Mouse (Mus musculus) midbrain, embryonic 16.5 days (tissue): ENCODE data around the gene Rheb. TPM values are rescaled to one million over a fixed set of nuclear protein-coding genes. Genes with fewer than 3 reads are reported as not detected.
"Not testable (repeated sequence)": the region's sequence is repeated elsewhere in the genome, so short reads cannot be mapped to it uniquely, and the experiment has no call there.

Experiments
- ATAC-seq: fragments of 200-750 bp; cut with Nextera tagmentation; 2 replicates; pipeline ENCODE4 v1.8.0; 2017; ENCODE audit warnings: moderate TSS enrichment
- H3K27ac ChIP-seq: fragments of 300-500 bp; sonication (generic); 2 replicates; pipeline ENCODE4 v1.5.1; 2014; ENCODE audit warnings: mild to moderate bottlenecking, low read length, mixed read lengths
- H3K27me3 ChIP-seq: fragments of 300-500 bp; sonication (generic); 2 replicates; pipeline ENCODE4 v1.6.1; 2014; ENCODE audit warnings: low read depth, low read length, mixed read lengths; ENCODE audit not compliant: control insufficient read depth, insufficient read depth
- H3K36me3 ChIP-seq: fragments of 300-500 bp; sonication (generic); 2 replicates; pipeline ENCODE4 v1.6.1; 2014; ENCODE audit warnings: mild to moderate bottlenecking, low read length, moderate library complexity, mixed read lengths; ENCODE audit not compliant: control insufficient read depth, insufficient read depth
- H3K4me1 ChIP-seq: fragments of 300-500 bp; sonication (generic); 2 replicates; pipeline ENCODE4 v1.6.1; 2014; ENCODE audit warnings: mild to moderate bottlenecking, low read length, mixed read lengths; ENCODE audit not compliant: control insufficient read depth, insufficient read depth
- H3K4me2 ChIP-seq: fragments of 300-500 bp; sonication (generic); 2 replicates; pipeline ENCODE4 v1.6.1; 2014; ENCODE audit warnings: mild to moderate bottlenecking, low read length, mixed read lengths
- H3K4me3 ChIP-seq: fragments of 300-500 bp; sonication (generic); 2 replicates; pipeline ENCODE4 v1.5.1; 2014; ENCODE audit warnings: low read depth, mild to moderate bottlenecking, low read length, moderate library complexity, mixed read lengths
- H3K9ac ChIP-seq: fragments of 300-500 bp; sonication (generic); 2 replicates; pipeline ENCODE4 v1.6.1; 2014; ENCODE audit warnings: low read depth, low read length, mixed read lengths
- H3K9me3 ChIP-seq: fragments of 300-500 bp; sonication (generic); replicated peaks from 2 replicates; pipeline ENCODE4 v1.6.1; 2014; ENCODE audit warnings: mild to moderate bottlenecking, low read length, mixed read lengths; ENCODE audit not compliant: control insufficient read depth, poor library complexity, severe bottlenecking
- WGBS: fragments of 180-500 bp; shearing (Covaris S2); extraction: QIAGEN DNeasy Blood & Tissue Kit; methylation state at CpG from one replicate; pipeline ENCODE4 v1.1.7; 2014; 5-methylcytosine and 5-hydroxymethylcytosine counted together
- polyA plus RNA-seq: library from polyadenylated mRNA; unstranded; fragments of >200 nt; fragmentation: Nextera tagmentation; extraction: Ambion mirVana; gene quantifications from 2 replicates; pipeline ENCODE4 v1.2.1, GENCODE M21; 2015

Gene Rheb
- polyA plus RNA-seq, 1 experiment from 2014 or later = 255 TPM

GRCm38 (mm10) chr5:24827173-24827572 is 15.3 kb downstream of the Rheb start:
- 89% methylated on average over 2 of the region's 2 CpGs for WGBS
- ATAC-seq = no peak
- H3K4me2 ChIP-seq = no peak overlapping the region
- H3K27me3 ChIP-seq = no peaks in the 10 kb centered on the region
- no peak overlapping the region for H3K9ac ChIP-seq
- H3K4me1 ChIP-seq = 0 out of 2 replicates have a peak, but pooled peaks cover 5% of the 10 kb centered on the region
- H3K36me3 ChIP-seq = no peaks in the 10 kb centered on the region
- no peak overlapping the region for H3K27ac ChIP-seq
- H3K4me3 ChIP-seq = no peak overlapping the region
- H3K9me3 ChIP-seq = no peaks in the 10 kb centered on the region

- no peak for ATAC-seq
- WGBS = 92% methylated on average over 9 of the region's 9 CpGs
- no peak overlapping the region for H3K27ac ChIP-seq
- H3K4me1 ChIP-seq = peaks cover 7% of the 10 kb centered on the region; the same call in 1 of the 2 replicates
- no peak overlapping the region for H3K4me2 ChIP-seq
- no peak overlapping the region for H3K9ac ChIP-seq
- no peak overlapping the region for H3K4me3 ChIP-seq
- H3K9me3 ChIP-seq = no peaks in the 10 kb centered on the region
- H3K36me3 ChIP-seq = no peaks in the 10 kb centered on the region
- H3K27me3 ChIP-seq = no peaks in the 10 kb centered on the region
These were observed 16.2 kb downstream of the Rheb start for GRCm38 (mm10) chr5:24826056-24826770.

- H3K4me3 ChIP-seq = no peak overlapping the region
- H3K9ac ChIP-seq = no peak overlapping the region
- no peak overlapping the region for H3K27ac ChIP-seq
- no peak overlapping the region for H3K4me2 ChIP-seq
- no peaks in the 10 kb centered on the region for H3K36me3 ChIP-seq
- H3K4me1 ChIP-seq = peaks cover 8% of the 10 kb centered on the region
- no peaks in the 10 kb centered on the region for H3K9me3 ChIP-seq
- H3K27me3 ChIP-seq = no peaks in the 10 kb centered on the region
- WGBS = 87% methylated on average over 4 of the region's 4 CpGs
- ATAC-seq = no peak
These were observed 16.9 kb downstream of the Rheb start for GRCm38 (mm10) chr5:24825365-24826055.

GRCm38 (mm10) chr5:24823864-24824405 is 18.5 kb downstream of the Rheb start:
- Histone ChIP-seq H3K9ac (no peak overlapping the region), H3K27ac (no peak overlapping the region), H3K4me1 (peaks cover 8% of the 10 kb centered on the region), H3K27me3 (no peaks in the 10 kb centered on the region), H3K4me2 (no peak overlapping the region), H3K9me3 (no peaks in the 10 kb centered on the region), H3K36me3 (no peaks in the 10 kb centered on the region), H3K4me3 (no peak overlapping the region)
- WGBS = 66% methylated on average over 6 of the region's 6 CpGs
- no peak for ATAC-seq

- Histone ChIP-seq H3K4me3 (no peak overlapping the region), H3K36me3 (no peaks in the 10 kb centered on the region), H3K9ac (no peak overlapping the region), H3K9me3 (no peaks in the 10 kb centered on the region), H3K4me2 (no peak overlapping the region), H3K27ac (no peak overlapping the region), H3K4me1 (peaks cover 8% of the 10 kb centered on the region), H3K27me3 (no peaks in the 10 kb centered on the region)
- WGBS = 67% methylated on average over 3 of the region's 3 CpGs
- no peak for ATAC-seq
These were observed 19.6 kb downstream of the Rheb start for GRCm38 (mm10) chr5:24822781-24823180.

- not testable (repeated sequence) for ATAC-seq, H3K36me3 ChIP-seq, H3K4me3 ChIP-seq, H3K4me2 ChIP-seq, H3K4me1 ChIP-seq, H3K27me3 ChIP-seq, H3K9me3 ChIP-seq, H3K27ac ChIP-seq, H3K9ac ChIP-seq
- WGBS = 91% methylated on average over 3 of the region's 3 CpGs
These were observed 20.2 kb downstream of the Rheb start for GRCm38 (mm10) chr5:24822231-24822630.

GRCm38 (mm10) chr5:24821403-24821841 is 21.0 kb downstream of the Rheb start:
- WGBS = 84% methylated on average over 3 of the region's 3 CpGs
- H3K27ac ChIP-seq = no peak overlapping the region

GRCm38 (mm10) chr5:24820627-24821026 is 21.8 kb downstream of the Rheb start:
- H3K4me2 ChIP-seq = no peak overlapping the region
- peaks cover 4% of the 10 kb centered on the region; the same call in 1 of the 2 replicates for H3K36me3 ChIP-seq
- ATAC-seq = no peak
- no peak overlapping the region for H3K27ac ChIP-seq
- H3K4me3 ChIP-seq = no peak overlapping the region
- no peaks in the 10 kb centered on the region for H3K27me3 ChIP-seq
- no peak overlapping the region for H3K9ac ChIP-seq
- WGBS = 65% methylated on average over 5 of the region's 5 CpGs
- peaks cover 6% of the 10 kb centered on the region for H3K4me1 ChIP-seq
- no peaks in the 10 kb centered on the region for H3K9me3 ChIP-seq

More at GRCm38 (mm10) chr5:24821403-24821841, 21.0 kb downstream of the Rheb start:
- ATAC-seq = no peak
- Histone ChIP-seq H3K4me2 (no peak overlapping the region), H3K27me3 (no peaks in the 10 kb centered on the region), H3K9me3 (no peaks in the 10 kb centered on the region), H3K36me3 (peaks cover 4% of the 10 kb centered on the region; the same call in 1 of the 2 replicates), H3K9ac (no peak overlapping the region), H3K4me1 (peaks cover 8% of the 10 kb centered on the region), H3K4me3 (no peak overlapping the region)

GRCm38 (mm10) chr5:24817191-24817590 is 25.2 kb downstream of the Rheb start:
- Histone ChIP-seq H3K9me3 (no peaks in the 10 kb centered on the region), H3K4me2 (no peak overlapping the region), H3K4me1 (peaks cover 4% of the 10 kb centered on the region), H3K27ac (no peak overlapping the region), H3K36me3 (peaks cover 7% of the 10 kb centered on the region), H3K9ac (no peak overlapping the region), H3K4me3 (no peak overlapping the region), H3K27me3 (no peaks in the 10 kb centered on the region)
- ATAC-seq = no peak
- 51% methylated on average over 4 of the region's 4 CpGs for WGBS
